Mouse (Mus musculus): Measurements from ENCODE around the gene Otoa.

- no peak for TF ChIP-seq CTCF (IDR thresholded peaks at IDR 0.05; ENCODE audit: extremely low read depth, insufficient read length, insufficient replicate concordance, low read depth, low read length)
- TF ChIP-seq POLR2A (IDR thresholded peaks at IDR 0.05; ENCODE audit: low read depth, low read length), result no peak
Measured at GRCm38 (mm10) chr7:121043004-121043403, 38.4 kb upstream of the Otoa start.

Measured in small intestine, adult 2 months (tissue).